Mouse (Mus musculus): ENCODE measurements around the gene Olfr1198.

Olfr1198 gene

GRCm38 (mm10) chr2:88751270-88751669 is at the start of gene Olfr1198:
TSS of gene Olfr1198 (minus strand) at chr2:88751370.
- DNase-seq (ENCODE audit: low spot score) = no peak

- DNase-seq (ENCODE audit: low spot score) = no peak
Measured at GRCm38 (mm10) chr2:88792736-88793135, 41.6 kb upstream of the Olfr1198 start, which contains the start of gene Olfr1201. TSS of gene Olfr1201 (plus strand) at chr2:88793036.

GRCm38 (mm10) chr2:88770388-88770787 is 19.2 kb upstream of the Olfr1198 start, which contains the start of gene Olfr1200:
TSS of gene Olfr1200 (minus strand) at chr2:88770488.
- DNase-seq (ENCODE audit: low spot score) = no peak

- no peak for DNase-seq (ENCODE audit: low spot score)
Measured at GRCm38 (mm10) chr2:88760369-88760768, 9.2 kb upstream of the Olfr1198 start, which contains the start of gene Olfr1199. TSS of gene Olfr1199 (minus strand) at chr2:88760469.

GRCm38 (mm10) chr2:88743379-88743778 is 7.8 kb downstream of the Olfr1198 start:
- no peak for DNase-seq (ENCODE audit: low spot score)

GRCm38 (mm10) chr2:88732266-88732665 is 18.9 kb downstream of the Olfr1198 start, which contains the start of gene Olfr1197:
TSS of gene Olfr1197 (minus strand) at chr2:88732366.
- DNase-seq (ENCODE audit: low spot score) = no peak

GRCm38 (mm10) chr2:88704497-88704896 is 46.7 kb downstream of the Olfr1198 start, which contains the start of gene Olfr1196:
TSS of gene Olfr1196 (minus strand) at chr2:88704597.
- DNase-seq (ENCODE audit: low spot score) = no peak
